Mouse (Mus musculus) adrenal gland, adult (tissue): ENCODE measurements around the gene Zbtb38.
A peak's percentile ranks its signal among the peaks of the same experiment; 100 is the strongest.

Experiments used
- DNase-seq, 2 experiments: peaks; one replicate each; pipeline ENCODE4 v3.0.0; 2022 to 2023; ENCODE audit warnings: low spot score in 1 of 2; ENCODE audit not compliant: inconsistent age in 2 of 2

Zbtb38 gene

DNA sequence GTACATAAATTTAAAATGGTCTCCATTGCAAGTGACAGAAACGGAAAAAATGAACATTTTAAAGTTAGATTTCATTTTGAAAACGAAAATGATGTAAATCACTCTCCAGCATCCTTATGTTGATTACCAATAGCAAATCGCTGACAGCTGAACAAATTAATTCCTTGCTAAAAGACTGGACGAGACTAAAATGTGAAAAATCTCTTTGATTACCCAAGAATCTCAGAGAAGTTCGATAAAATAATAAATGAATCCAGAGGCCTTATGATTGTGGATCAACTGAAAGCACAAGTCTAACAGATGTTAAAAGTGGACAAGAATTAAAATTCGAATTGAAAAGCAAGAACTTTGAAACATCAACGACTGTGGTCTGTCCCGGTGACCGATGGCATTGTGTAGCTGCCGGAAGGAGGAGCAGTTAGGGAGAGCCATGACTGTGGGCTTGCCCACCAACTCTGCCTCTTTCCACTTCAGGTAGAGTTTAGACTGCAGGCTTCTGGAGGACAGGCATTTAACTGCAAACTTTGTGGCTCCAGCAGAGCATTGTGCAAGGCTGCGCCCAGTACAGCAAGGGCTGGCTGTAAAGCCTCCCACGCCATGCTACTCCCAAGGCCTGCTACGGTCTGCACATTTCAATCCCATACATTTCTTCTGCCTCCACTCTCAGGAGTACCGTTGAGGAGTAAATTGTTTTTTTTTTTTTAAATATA, 35.7 kb downstream of the Zbtb38 start:
- DNase-seq: no peak

DNA sequence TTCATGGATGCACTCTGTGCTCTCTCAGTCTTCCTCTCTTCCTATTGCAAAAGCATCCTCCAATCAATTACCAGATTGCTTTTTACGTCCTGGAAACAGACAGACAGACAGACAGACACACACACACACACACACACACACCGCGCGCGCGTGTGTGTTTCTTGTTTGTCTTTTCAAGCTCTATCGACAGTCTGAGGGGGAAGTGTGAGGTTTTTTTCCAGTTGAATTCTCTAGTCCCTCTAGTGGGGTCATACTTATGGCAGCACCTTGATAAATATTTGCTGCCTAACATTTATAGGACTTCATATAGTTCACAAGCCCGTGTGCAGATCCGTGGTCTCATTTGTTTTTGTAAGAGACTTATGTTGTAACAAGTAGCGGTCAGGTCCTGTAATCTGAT, 36.5 kb downstream of the Zbtb38 start:
- no peak for DNase-seq

DNA sequence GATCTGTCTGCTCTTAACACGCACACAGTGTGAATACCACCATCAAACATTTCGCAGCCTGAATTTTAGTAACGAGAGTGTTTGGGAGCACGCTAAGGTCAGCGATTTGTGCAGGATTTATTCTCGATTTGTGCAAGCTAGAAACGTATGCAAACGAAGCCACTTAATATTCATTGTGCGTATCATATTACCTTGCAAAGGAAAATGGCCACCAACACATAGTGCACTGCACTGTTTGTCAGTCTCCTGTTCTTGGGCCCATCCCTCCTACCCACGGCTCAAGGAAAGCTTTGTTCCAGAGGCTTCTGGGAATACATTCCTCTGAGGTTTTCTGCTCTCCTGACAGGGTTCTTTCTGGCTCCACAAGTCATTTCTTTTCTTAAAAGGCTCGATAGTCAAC, 37.5 kb downstream of the Zbtb38 start:
- no peak for DNase-seq

DNA sequence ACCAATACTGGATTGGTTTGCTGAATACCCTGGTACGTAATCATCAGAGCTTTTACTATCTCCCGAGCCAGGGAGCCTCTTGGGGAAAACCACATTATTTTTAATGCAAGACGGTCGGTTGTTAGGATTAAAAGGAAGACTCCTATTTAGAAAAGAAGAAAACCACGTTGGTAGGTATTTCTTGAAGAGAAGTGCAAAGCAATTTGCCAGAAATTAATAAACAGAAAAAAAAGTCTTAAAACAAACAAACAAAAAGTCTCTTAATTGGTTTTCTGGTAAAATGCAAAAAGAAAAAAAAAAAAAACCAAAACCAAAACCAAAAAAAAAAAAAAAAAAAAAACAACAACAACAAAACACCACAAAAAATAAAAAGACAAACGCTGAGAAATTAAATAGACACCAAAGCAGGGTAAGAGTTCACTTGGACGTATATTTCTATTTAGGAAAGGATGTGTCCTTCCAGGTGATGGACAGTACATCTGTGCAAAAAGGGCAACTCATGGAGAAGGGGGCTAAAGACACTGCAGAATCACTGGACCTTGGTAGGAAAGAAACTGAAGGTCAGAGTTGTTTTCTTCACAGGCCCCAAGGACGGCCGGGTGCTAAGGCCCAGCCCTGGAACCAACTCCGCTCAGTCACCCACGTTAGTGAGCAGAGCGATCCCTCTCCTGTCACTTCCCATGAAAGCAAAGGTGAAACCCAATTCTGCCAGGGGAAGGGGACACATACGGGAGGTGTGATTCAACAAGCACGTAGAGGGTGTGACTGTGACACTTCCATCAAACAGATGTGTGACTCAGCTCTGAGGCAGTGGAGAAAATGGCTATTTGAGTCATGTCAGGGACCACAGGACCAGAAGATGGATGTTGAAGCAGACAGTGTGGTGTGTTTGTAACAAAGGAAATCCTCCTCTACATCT, 38.9 kb downstream of the Zbtb38 start:
- peak; percentile 76 to 92 for DNase-seq

DNA sequence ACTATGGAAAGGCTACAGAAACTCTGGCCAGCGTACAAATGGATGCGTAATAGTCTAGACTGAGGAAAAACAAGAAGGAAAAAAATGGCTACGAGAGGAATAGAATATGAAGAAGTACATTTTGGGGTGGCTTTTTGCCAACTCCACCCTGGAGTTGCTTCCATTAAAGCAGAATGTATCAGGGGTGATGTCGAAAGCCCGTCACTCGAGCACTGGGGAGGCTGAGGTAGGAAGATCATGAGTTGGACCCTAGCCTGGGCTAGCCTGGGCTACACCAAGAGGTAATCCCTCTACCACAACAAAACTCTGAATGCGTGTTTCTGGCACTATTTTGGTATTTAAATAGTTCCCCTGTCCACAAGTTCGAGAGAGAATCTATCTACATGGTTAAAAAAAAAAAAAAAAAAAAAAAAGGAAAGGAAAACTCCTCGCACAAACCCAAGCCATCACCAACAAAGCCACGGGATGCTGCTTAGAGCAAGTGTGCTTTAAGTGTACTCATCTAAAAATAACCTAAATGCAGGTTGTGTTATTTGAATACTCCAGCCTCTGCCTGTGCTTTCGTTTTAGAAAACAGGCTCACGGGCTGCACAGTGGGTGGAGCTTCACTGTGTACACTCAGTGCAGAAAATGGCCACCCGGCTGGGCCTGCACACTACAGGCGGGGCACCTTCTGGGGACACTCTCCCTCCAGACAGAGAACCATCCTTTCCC, 39.7 kb downstream of the Zbtb38 start:
- peak; percentile 67 to 87 for DNase-seq

DNA sequence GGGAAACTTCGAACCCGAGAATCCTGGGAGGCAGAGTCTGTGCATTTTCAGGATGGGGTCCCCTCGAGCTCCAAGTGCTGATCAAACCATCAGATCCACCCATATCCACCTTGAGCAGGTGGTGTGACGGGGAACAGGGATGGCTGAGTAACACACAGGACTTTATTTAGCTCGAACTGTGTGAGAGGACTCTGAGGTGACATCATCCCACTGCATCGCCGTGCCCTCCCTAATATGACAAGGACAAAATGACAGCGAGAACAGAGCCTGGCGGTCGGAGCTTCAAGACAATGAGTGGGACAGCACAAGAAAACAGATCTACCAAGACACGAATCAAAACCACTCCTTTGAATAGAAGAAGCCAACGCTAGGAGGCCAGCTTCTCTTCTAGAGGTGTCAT, 40.6 kb downstream of the Zbtb38 start:
- peak; percentile 66 to 76 for DNase-seq

DNA sequence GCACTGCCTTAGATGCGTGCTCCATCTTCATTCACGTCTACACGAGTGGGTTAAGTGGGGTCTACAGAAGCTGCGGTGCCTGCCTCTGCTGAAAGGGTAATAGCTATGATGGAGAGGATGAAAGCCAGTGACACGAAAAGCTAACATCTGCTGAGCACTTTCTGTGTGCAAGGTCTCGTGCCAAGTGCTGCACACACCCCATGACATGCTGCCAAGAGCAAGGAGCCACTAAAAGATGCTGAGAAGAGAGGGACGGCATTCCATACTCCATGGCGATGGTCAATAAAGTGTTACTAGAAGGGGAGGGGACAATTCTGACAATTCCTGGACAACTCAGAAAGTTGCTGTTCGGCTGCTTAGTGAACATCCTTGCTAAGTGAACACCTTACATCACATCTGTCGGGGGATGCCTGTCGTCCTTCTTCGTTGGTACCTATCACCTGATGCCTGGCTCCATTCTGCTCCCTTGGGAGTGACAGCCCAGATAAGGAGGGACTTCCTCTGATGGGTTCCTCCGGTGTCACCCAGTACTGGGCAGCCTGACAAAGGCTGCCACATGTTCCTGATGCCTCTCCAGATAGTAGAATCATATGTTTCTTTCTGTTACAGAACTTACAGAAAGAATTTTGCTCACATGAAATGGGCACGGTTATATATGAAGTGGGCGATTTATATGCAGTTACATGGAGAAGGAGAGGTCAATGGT, 42.2 kb downstream of the Zbtb38 start:
- no peak for DNase-seq

DNA sequence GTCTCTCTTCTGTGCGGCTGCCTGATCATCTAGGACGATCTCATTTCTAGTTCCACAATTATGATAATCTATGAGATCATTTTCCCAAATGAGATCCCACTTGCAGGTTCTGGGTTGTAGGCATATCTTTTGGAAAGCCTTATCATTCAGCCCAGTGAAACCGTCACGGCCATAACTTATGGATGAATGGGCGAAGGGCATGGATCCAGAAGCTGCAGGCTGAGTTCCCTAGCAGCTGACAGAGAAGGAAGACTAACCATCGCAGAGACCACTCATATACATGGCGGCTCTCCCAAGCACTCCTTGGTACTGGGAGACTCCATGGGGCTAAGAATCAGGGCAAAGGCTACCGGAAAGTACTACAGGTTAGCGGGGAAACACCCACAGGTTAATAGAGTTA, 43.7 kb downstream of the Zbtb38 start:
- no peak for DNase-seq

DNA sequence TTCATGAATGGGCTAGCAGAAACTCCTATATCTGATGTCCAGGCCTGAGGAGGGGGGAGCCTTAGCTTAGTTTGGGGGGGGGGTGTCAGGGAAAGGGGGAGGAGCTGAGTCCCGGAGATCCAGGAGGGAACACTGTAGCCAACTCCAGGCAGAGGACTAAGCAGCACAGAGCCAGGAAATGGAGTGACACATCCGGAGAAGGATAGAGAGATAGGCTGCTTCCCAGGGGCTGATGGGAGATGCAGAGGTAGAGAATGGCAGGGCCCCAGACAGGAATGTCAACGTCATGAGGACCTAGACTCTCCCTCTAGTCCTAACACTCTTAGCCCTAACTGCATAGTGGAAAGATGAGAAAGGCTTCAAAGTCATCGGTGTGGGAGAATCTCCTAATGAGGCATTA, 44.7 kb downstream of the Zbtb38 start:
- DNase-seq: no peak

DNA sequence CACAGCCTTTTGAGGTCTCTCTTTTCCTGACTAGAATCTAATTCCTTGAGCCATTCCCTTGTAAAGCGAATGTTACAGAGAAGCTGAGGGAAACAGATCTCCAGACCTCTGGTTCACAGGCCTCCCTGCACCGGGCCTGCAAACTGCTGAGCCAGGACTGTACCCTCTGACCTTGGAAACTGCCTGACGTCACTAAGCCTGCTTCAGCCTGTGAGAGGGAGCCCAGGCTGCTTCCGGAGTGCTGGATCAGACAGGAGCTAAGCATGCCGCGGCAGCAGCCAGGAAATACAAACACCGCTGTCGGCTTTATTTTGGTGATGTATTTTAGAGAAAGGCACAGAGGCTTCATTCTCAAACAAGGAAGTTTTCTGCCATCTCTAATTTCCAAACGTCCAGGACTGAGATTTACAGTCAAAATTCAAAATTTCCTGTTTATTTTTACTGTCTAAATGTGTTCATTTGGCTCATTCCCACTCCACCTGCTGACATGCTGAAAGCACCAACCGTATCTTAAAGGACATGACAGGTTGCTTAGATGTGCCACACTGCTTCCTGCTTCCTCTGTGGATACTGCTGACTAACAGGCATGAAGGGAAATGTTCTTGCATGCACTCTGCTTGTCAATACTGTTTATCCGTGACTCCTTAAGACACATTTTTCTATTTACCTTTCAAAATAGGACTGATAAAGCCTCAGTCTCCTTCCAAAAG, 46.9 kb downstream of the Zbtb38 start:
- peak; percentile 90 to 95 for DNase-seq

DNA sequence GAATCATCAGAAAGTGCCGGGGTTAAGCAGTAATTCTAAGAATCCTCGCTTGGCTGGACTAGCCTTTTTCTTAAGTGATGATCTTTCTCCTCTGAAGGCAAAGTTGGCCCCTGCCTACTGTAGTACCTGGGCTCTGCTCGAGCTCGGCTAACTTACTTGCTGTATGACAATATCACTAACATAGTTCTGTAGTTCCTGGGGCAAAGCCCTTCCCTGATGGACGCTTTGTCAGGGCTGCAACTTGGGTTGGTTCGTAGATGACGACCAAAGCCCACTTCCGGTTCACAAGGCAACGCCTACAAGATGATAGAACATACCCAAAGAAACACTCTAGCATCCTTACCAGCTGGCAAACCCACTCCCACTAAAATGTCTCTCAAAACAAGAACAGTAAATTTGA, 47.7 kb downstream of the Zbtb38 start:
- DNase-seq: no peak

DNA sequence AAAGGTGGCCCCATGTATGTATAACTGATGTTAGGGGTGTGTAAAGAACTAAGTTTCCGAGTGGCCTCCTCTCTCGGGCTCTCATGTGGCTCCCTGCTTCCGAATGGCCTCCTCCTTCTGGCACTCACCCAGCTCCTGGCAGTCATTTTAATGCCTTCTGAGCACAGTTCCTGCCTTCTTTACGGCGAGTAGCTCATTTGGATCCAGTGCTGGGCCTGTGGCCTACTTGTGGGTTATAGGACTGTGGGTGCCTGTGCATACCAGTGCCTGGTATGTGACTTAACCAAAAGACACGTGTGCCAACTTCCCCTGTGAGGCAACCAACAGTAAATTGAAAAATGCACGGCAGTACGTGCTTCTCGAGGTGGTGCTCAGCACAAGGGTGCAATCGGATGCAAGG, 50.7 kb downstream of the Zbtb38 start:
- DNase-seq: no peak

DNA sequence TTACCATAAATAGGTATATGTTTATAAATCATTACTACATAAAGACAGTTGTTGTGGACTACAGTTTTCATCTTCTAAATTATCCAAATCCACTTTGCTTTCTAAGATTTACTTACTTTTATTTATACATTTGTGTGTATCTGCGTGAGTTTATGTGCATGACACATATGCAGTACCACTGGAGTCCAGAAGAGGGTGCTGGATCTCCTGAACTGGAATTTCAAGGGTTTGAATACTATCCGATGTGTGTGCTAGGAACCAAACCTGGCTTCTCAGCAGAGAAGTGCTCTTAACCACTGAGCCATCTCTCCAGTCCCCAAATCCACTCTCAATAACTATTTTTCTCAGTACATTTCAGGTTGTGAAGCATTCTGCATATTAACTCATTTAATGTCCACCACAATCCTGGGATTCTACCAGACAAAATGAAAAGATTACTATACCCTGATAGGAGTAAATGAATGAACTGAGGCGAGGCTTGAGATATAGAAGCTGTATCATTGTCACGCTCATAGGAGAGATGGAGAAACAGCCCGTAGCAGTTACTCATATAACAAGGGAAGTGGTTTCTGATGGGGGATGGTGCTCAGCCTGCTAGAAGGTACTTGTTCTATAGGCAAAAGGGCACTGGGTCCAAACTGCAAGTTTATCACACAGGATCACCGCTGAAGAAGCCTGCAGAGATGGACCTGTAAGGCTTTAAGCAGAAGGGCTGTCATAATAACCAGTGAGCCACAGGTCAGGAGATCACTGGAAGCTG, 53.2 kb downstream of the Zbtb38 start:
- DNase-seq: no peak

DNA sequence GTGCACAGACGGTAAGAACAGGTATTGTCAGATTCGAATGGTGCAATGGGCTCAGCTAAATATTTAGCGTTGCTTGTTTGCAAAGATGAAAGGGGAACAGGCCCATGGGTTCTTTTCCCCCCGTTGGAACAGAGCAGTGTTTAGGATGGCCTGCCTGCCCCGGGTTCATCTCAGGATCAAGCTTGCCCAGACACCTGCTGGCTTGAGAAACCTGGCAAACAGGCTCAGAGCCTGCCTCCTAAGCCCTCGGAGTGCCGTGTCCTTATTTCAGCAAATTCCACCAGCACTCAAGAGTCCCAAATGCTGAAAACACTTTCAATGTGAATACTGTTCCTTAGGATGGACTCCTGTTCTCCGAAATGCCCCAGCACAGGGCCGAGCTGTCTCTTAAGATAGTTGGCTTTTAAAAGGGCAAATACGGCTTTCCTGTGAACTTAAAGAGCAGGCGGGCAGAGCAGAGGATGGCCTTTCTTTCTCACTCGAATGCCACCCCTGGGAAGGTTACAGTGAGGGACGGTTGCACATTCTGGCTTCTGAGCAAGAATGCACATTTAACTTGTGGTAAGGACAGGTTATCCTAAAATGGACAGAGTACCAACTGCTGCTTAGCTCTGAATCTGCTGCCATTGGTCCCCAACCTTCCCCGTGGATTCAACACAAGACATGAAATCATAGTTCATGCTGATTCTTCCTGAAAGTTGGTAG, 55.7 kb downstream of the Zbtb38 start:
- peak in 1 of 2 experiments; percentile 67 for DNase-seq

DNA sequence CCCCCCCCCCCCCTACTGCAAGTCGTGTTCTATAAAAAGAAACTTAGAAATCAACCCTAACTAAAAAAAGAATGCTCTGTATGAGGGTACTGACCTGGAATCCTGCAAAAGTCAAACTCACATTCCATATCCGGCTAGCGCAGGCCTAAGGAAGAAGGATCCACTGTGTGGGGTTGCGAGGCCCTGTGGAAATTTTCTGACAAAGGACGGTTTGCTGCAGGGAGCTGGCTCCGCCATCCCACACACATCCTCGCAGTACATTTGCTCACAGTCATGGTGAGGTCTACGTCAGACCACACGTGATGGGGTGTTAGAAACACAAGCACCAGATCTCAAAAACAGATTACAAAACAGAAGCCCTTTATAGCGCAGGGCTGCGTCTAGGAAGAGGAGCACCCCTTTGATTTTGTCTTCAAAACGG, 56.5 kb downstream of the Zbtb38 start:
- DNase-seq: peak in 1 of 2 experiments; percentile 67

DNA sequence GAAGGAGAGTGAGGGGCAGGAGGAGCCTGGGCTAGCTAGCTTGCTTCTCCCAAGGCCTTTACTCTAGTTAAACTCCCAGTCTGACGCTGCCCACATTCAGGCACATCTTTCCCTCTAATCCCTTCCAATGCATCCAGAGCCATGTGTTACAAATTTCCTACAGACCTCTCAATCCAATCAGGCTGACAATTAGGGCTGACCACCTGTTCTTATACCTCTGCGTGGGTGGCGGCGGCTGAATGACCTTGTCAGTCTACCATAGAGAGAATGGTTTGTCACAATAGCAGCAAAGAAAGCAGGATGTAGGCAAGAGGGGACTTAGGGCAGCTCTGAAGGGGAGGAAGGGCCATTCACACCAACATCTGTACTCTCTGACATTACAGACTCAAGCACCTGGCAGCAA, 62.2 kb downstream of the Zbtb38 start:
- DNase-seq: no peak

DNA sequence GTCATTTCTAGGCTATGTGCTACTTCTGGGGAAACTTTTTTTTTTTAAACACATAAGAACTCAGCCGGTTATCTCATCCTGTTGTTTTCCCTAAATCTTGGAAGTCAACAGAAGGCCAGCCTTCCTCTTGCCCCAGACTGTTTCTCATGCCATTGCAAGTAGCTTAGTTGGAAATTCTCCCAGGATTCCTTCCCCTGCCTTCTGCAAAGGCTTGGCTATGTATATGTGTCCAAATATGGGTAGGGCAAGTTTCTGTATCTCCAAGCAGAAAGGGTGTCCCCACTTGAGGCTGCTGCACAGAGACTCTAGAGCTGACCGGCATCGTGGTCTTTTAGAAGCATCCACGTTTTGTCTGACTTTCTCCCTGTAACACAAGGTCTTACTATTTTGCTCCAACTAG, 63.6 kb downstream of the Zbtb38 start:
- DNase-seq: no peak

DNA sequence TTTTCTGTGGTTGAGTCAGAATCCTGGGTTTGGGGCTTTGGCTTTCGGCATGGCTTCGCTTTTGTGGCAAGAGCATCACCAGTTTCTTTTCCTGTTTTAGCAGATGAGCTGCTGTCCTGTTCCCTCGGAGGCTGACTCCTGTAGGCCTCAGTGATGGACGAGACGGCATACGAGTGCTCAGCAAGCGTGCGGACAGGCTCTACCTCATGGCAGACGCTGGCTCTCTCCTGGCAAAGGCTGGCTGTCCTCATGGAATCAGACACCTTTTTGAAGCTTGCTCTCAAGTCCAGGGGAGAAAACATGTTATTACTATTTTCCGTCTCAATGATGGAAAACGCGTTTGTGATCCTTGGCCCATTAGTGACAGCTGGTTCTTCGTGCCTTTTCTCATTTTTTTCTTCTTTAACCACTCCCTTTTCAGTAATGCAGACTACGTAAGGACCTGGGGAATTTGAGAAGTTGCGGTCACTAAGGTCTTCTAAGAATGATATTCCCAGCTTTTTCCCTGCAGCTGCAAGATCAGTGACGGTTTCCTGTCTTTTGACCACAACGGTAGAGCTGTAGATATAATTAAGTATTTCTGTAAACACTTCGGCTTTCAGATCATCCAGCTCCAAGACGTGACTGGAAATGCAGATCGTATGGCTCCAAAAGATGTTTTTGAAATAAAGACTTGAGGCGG, 64.3 kb downstream of the Zbtb38 start:
- no peak for DNase-seq
